Mouse (Mus musculus): ENCODE data around the gene Gm20449.
"Not testable (repeated sequence)": the region's sequence is repeated elsewhere in the genome, so short reads cannot be mapped to it uniquely, and the experiment has no call there.

Gm20449 gene

DNA sequence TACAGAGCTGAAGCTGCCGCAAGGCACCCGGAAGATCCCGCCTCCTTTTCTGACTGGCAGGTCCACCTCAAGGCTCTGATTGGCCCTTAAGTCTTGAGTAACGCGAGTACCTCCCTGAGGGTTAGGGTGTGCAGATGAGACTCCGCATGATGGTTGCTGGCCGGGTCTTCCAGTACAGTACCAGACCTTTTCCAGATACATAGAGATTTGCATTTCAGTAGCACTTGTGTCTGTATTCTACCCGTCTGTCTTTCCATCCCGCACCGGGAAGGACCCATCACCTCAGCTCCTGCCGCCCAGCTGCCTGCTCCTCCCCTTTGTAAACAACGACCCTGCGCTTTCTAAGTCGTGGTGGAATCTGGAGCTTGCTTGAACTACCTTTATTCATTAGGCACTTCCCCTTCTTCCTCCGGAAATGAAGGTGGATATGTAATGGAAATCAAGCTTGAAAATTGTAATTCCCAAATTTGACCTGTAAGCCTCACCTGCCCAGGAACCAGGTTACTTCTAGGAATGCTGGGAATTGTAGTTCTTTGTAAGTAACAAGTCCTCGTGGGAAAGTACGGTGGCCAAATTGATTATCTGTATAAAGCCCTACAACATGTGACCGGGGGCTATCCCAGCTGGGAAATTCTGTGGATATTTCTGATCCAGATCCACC is at the start of gene Gm20449, which contains the start of gene AW146154:
Gene Gm20449, minus strand, starts transcription at position 29 of the 661 bp plus-strand sequence.
Gene AW146154, minus strand, starts transcription at position 502 of the 661 bp plus-strand sequence.
- DNase-seq (ENCODE audit: low spot score): peak; percentile 90

DNA sequence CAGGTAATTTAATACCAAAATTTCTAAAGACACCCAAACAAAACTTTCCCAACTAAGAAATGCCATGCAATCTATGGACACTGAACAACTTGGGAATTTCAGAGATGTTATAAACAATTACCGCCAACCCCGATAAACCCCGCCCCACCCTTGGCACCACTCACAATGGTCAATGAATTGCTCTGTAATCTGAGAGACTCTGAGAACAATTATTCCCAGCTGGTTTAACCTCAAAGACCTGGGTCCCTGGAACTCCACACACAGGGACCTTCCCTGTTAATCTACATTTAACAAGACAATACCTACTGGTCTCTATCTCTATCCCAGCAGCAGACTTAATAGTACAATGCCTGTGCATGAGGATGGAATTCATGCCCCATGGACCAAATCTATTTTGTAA is 13.5 kb upstream of the Gm20449 start:
- DNase-seq (ENCODE audit: low spot score): no peak

DNA sequence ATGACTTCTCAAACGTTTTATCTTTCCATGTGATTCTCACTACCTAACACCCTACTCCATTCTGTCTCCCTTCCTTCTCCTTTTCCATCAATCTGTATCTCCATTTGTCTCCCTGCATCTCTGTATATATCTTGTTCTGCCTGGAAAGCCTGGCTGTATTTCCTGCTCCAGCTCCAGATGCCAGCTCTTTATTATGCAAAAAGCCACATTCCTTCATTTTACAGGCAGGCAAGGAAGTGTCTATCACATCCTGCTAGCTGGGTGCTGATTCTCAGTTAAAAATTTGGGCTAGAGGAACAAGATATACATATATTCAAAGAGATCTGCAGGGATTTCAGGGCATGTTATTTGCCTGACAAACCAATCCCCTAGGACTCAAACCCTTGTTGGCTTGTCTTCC is 13.0 kb upstream of the Gm20449 start:
- DNase-seq (ENCODE audit: low spot score): no peak

DNA sequence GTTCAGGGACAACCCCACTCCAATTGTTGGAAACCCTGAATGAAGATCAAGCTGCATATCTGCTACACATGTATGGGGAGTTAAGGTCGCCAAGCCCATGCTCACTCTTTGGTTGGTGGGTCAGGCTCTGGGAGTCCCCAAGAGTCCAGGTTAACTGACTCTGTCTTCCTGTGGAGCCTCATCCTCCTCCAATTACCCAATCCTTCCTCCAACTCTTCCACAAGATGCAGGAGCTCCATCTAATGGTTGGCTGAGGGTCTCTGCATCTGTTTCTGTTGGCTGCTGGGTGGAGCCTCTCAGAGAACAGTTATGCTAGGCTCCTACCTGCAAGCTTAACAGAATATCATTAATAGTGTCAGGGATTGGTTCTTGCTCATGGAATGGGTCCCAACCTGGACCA is 3.2 kb upstream of the Gm20449 start:
- no peak for DNase-seq (ENCODE audit: low spot score)

DNA sequence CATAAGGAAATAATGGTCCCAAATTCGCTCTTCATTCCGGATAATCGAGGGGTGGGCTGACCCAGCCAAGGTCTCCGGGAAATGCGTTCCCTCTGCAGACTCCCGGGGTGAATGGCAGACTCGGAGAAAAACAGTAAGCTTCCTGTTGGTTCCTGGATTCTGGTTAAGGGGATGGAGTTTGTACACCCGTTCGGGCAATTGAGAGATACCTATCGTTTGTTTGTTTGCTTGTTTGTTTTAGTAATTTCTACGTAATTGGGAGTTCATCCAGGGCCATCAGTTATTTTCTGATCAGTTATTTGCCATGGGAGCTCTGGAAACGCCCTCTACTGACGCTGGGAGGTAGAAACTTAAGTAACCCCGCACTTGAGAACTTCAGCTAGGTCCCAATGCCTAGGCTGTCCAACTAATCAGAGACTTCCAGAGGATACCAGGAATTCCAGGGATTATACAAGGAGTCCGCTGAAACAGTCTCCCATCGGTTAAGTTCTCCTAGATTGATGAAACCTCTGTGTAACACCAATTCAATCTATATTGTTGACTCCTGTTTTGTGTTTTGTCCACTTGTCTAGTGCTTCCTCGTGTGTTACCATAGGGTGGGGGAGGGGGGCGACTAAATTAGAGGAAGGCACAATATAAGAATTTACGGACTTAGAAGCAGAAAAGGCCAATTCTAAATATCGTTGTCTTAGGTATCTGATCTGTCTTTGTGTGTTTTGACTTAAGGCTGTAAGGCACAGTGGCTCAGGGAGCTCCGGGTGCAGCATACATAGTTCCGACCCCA is 1.1 kb upstream of the Gm20449 start:
- peak; percentile 75 for DNase-seq (ENCODE audit: low spot score)

DNA sequence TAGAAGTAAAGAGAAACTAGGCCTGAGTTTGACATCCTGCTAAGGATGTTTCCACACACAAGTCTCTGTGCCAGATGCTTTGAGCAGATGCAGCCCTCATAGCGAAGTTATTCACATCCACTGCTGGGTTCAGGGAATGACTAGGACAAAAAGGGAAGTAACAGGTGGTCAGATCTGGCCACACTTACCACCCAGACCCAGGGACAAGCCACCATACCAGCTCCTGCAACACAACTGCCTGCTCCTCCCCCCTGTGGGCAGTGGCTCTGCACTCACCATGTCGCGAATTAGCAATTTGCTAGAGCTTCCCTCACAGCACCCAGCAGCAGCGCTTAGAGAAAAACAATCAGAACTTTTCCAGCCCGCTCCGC is 214 bp downstream of the Gm20449 start:
- DNase-seq (ENCODE audit: low spot score): not testable (repeated sequence)

DNA sequence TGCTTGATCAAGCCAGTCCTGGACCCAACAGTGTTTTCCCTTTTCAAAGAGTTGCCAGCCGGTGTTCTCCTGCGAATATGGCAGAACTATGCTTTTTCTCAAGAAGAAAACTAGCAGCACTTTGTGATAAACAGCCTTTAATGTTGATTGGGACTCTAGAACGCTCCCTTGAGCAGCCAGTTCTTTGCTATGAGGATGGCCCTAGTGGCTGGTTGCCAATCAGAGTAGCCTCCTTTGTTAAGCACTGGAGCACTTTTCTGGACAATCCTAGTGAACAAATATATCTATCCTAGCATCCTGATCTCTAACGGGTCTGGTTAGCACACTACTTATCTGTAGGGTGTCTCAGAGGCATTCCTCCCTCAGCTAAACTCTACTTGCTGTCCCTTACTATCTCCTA is 753 bp downstream of the Gm20449 start:
- DNase-seq (ENCODE audit: low spot score): not testable (repeated sequence)

DNA sequence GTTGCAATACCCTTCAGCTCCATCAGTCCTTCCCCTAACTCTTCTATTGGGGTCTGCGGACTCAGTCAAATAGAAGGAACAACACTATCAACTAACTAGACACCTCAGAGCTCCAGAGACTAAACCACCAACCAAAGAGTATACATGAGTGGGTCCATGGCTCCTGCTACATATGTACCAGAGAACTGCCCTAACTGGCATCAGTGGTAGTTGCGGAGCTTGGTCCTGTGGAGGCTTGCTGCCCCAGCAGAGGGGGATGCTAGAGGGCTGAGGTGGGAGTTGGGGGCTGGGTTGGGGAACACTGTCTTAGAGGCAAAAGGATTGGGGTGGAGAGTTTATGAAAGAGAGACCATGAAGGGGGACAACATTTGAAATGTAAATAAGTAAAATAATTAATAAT is 1.3 kb downstream of the Gm20449 start:
- no peak for DNase-seq (ENCODE audit: low spot score)

DNA sequence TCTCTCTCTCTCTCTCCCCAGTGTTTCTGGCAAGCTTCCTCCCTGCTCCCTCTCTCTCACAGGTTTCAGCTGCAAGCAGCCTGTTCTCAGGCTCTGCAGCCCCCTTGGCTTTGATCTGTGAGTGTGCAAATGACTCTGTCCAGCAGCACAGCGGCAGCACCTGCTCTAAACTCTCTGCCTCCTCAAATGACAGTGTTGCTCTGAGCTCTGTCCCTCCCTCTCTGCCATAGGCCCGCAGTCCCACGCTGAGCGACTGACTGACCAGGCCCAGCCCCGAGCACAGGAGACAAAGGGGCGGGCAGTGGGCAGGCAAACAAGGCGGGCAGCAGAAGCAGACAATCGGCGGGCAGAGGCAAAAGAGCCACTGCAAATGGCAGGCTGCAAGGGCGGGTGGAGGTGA is 47.4 kb downstream of the Gm20449 start:
- peak; percentile 39 for DNase-seq (ENCODE audit: low spot score)

DNA sequence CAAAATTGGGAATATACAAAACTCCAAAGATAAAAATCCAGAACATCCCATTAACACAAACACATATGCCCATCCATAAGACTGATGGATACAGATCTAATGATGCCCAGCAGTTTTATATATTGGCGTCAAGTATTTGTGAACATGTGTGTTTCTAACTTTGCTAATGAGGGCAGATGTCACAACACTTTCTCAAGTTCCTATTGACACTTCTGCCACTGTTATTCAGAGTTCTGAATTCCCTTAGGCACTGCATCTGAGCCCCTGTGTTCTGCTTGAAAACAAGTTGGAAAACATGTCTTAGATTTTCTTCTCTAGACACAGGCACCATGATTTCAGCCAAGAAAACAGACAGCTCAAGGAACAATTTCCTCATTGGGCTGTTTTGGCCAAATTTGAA is 50.6 kb downstream of the Gm20449 start, which contains the start of gene Vmn2r57:
Gene Vmn2r57, minus strand, starts transcription at position 101 of the 400 bp plus-strand sequence.
- DNase-seq (ENCODE audit: low spot score): not testable (repeated sequence)

DNA sequence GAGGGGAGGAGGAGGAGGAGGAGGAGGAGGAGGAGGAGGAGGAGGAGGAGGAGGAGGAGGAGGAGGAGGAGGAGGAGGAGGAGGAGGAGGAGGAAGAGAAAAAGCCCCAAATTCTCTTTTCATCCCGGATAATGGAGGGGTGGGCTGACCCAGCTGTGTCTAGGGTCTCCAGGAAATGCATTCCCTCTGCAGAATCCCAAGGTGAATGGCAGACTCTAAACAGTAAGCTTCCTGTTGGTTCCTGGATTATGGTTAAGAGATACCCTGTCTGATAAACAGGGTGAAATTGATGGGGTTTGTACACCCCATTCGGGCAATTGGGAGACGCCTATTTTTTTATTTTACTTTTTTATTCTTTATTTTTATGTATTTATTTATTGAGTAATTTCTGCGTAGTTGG is 105.1 kb downstream of the Gm20449 start:
- DNase-seq (ENCODE audit: low spot score): no peak

DNA sequence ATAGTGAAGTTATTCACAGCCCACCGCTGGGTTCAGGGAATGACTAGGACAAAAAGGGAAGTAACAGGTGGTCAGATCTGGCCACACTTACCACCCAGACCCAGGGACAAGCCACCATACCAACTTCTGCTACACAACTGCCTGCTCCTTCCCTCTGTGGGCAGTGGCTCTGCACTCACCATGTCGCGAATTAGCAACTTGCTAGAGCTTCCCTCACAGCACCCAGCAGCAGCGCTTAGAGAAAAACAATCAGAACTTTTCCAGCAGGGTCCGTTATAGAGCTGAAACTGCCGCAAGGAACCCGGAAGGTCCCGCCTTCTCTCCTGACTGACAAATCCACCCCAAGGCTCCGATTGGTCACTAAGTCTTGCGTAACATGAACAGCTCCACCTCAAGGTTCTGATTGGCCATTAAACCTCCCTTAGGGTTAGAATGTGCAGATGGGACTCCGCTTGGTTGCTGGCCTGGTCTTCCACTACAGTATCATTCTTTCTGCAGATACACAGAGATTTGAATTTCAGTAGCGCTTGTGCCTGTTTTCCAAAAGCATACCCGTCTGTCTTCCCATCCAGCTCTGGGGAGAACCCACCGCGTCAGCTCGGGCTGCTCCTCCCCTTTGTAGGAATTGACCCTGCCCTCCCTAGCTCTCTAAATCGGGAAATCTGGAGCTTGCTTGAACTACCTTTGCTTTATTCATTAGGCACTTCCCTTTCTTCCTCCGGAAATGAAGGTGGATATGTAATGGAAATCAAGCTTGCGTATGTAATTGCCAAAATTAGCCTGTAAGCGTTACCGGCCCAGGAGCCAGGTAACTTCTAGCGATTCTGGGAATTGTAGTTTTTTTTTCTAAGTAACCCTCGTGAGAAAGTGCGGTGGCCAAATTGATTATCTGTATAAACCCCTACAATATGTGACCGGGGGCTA is 105.9 kb downstream of the Gm20449 start, which contains the start of gene AI987944:
Gene AI987944, minus strand, starts transcription at position 332 of the 924 bp plus-strand sequence.
- DNase-seq (ENCODE audit: low spot score): peak; percentile 92

Measured in embryo, embryonic 10 days (tissue).